Mouse (Mus musculus) brown adipose tissue, adult 24 weeks (tissue): Measurements from ENCODE around the gene Cnksr2. TPM values are rescaled to one million over a fixed set of nuclear protein-coding genes. Genes with fewer than 3 reads are reported as not detected.

ENCODE experiments used
- polyA plus RNA-seq: library from polyadenylated mRNA; stranded (reverse); fragments of >200 nt; gene quantifications from 2 replicates; pipeline ENCODE4 v1.2.4, GENCODE M21; 2012; ENCODE audit not compliant: missing spikeins, insufficient read depth, insufficient read length

Cnksr2 gene
- polyA plus RNA-seq, 1 experiment = 0.24 TPM

Other genes with a start within 250 kb of the Cnksr2 start
- gene Klhl34, start 224.9 kb downstream of the Cnksr2 start, polyA plus RNA-seq = not detected in 2 replicates